Mouse (Mus musculus): ENCODE results near the gene Krt12.

DNA sequence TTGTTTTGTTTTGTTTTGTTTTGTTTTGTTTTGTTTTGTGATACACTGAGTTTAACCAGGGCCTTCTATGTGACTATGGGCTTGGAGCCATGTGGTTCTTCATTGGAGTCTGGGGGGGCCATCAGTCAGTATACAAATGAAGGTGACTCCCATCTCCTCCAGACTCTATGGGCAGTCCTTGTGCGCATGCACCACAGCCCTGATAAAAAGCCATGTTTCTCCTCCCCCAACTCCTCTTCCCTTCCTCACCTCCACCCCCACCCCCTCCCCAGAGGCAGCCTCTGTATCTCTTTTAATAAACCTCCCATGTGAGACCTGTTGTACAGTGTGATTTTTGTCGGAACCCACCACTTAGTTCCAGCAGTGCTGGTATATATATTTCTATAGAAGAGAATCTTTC, 25.4 kb downstream of the Krt12 start:
- no peak for TF ChIP-seq CTCF (IDR thresholded peaks at IDR 0.05; ENCODE audit: extremely low read depth, insufficient read depth, insufficient read length, insufficient replicate concordance)
- TF ChIP-seq POLR2A (IDR thresholded peaks at IDR 0.05; ENCODE audit: low read depth, low read length) = no peak
